Mouse (Mus musculus) cerebellum, adult 18-20 months (tissue): ENCODE results near the gene Irx2.

Experiments
- DNase-seq, 2 experiments: peaks; one replicate each; pipeline ENCODE4 v3.0.0; 2021

Irx2 gene

GRCm38 (mm10) chr13:72628462-72628916, at the start of gene Irx2:
Irx2 (plus strand) TSS chr13:72628820.
- peak; percentile 30 to 31 for DNase-seq

- no peak for DNase-seq
Measured at GRCm38 (mm10) chr13:72581276-72581675, 47.3 kb upstream of the Irx2 start.

- DNase-seq: no peak
Measured at GRCm38 (mm10) chr13:72592526-72592925, 36.1 kb upstream of the Irx2 start.

- no peak for DNase-seq
Measured at GRCm38 (mm10) chr13:72593310-72593709, 35.3 kb upstream of the Irx2 start.

GRCm38 (mm10) chr13:72593710-72594111, 34.9 kb upstream of the Irx2 start:
- DNase-seq: no peak

GRCm38 (mm10) chr13:72599254-72599653, 29.4 kb upstream of the Irx2 start:
- no peak for DNase-seq

- no peak for DNase-seq
Measured at GRCm38 (mm10) chr13:72608706-72609105, 19.9 kb upstream of the Irx2 start.

- no peak for DNase-seq
Measured at GRCm38 (mm10) chr13:72610277-72610676, 18.3 kb upstream of the Irx2 start.

GRCm38 (mm10) chr13:72623926-72624846, 4.4 kb upstream of the Irx2 start:
- no peak for DNase-seq

GRCm38 (mm10) chr13:72624847-72625170, 3.8 kb upstream of the Irx2 start:
- DNase-seq: no peak

- no peak for DNase-seq
Measured at GRCm38 (mm10) chr13:72625236-72625950, 3.2 kb upstream of the Irx2 start.

- no peak for DNase-seq
Measured at GRCm38 (mm10) chr13:72627391-72628321, 964 bp upstream of the Irx2 start.

GRCm38 (mm10) chr13:72628935-72629631, 463 bp downstream of the Irx2 start:
- DNase-seq: no peak

- no peak for DNase-seq
Measured at GRCm38 (mm10) chr13:72629806-72630205, 1.2 kb downstream of the Irx2 start.

- DNase-seq: no peak
Measured at GRCm38 (mm10) chr13:72630501-72631372, 2.1 kb downstream of the Irx2 start.

GRCm38 (mm10) chr13:72631373-72632021, 2.9 kb downstream of the Irx2 start:
- DNase-seq: no peak

- no peak for DNase-seq
Measured at GRCm38 (mm10) chr13:72632361-72632760, 3.7 kb downstream of the Irx2 start.

- DNase-seq: no peak
Measured at GRCm38 (mm10) chr13:72633097-72633496, 4.5 kb downstream of the Irx2 start.

GRCm38 (mm10) chr13:72634752-72635315, 6.2 kb downstream of the Irx2 start:
- no peak for DNase-seq

GRCm38 (mm10) chr13:72636331-72636851, 7.8 kb downstream of the Irx2 start:
- no peak for DNase-seq
